Mouse (Mus musculus) hindbrain, embryonic 10.5 days (tissue): Measurements from ENCODE around the gene Zfyve16. TPM values are rescaled to one million over a fixed set of nuclear protein-coding genes. Genes with fewer than 3 reads are reported as not detected.
A peak's percentile ranks its signal among the peaks of the same experiment; 100 is the strongest.

Experiments
- DNase-seq: peaks from one replicate; pipeline ENCODE4 v3.0.0-alpha.2; 2017; ENCODE audit warnings: low spot score
- H3K27ac ChIP-seq: fragments of 300-500 bp; sonication (generic); 2 replicates; pipeline ENCODE4 v1.5.1; 2016; ENCODE audit warnings: mild to moderate bottlenecking, moderate library complexity
- H3K27me3 ChIP-seq: fragments of 300-500 bp; sonication (generic); 2 replicates; pipeline ENCODE4 v1.6.1; 2016; ENCODE audit warnings: mild to moderate bottlenecking; ENCODE audit not compliant: poor library complexity, insufficient read depth, severe bottlenecking
- H3K36me3 ChIP-seq: fragments of 300-500 bp; sonication (generic); 2 replicates; pipeline ENCODE4 v1.6.1; 2016; ENCODE audit warnings: mild to moderate bottlenecking, moderate library complexity
- H3K4me1 ChIP-seq: fragments of 300-500 bp; sonication (generic); replicated peaks from 2 replicates; pipeline ENCODE4 v1.6.1; 2016; ENCODE audit warnings: mild to moderate bottlenecking
- H3K4me3 ChIP-seq: fragments of 300-500 bp; sonication (generic); 2 replicates; pipeline ENCODE4 v1.5.1; 2016; ENCODE audit warnings: mild to moderate bottlenecking, moderate library complexity
- H3K9me3 ChIP-seq: fragments of 300-500 bp; sonication (generic); 2 replicates; pipeline ENCODE4 v1.6.1; 2016; ENCODE audit warnings: mild to moderate bottlenecking, moderate library complexity
- WGBS: fragments of 180-500 bp; shearing (Covaris S2); methylation state at CpG from one replicate; pipeline ENCODE4 v1.1.7; 2016; 5-methylcytosine and 5-hydroxymethylcytosine counted together
- polyA plus RNA-seq: library from polyadenylated mRNA; unstranded; fragments of >200 nt; fragmentation: Nextera tagmentation; extraction: Ambion mirVana; gene quantifications from 2 replicates; pipeline ENCODE4 v1.2.1, GENCODE M21; 2016

The Zfyve16 gene
- polyA plus RNA-seq = 6.9 and 9.5 TPM in 2 replicates

- Histone ChIP-seq H3K4me3 (peak within 1 kb of the TSS; percentile 74), H3K4me1 (peaks cover 13% of the 10 kb centered on the region), H3K27ac (peak within 1 kb of the TSS; percentile 93), H3K9me3 (no peaks in the 10 kb centered on the region), H3K36me3 (no peaks in the 10 kb centered on the region; the same call in 1 of the 2 replicates), H3K27me3 (no peaks in the 10 kb centered on the region)
- under 1% methylated on average over 46 of the region's 46 CpGs for WGBS
- DNase-seq = peak; percentile 99
Measured at GRCm38 (mm10) chr13:92530721-92531211, at the start of gene Zfyve16. Gene Zfyve16 (minus strand): TSS chr13:92530868.

DNA sequence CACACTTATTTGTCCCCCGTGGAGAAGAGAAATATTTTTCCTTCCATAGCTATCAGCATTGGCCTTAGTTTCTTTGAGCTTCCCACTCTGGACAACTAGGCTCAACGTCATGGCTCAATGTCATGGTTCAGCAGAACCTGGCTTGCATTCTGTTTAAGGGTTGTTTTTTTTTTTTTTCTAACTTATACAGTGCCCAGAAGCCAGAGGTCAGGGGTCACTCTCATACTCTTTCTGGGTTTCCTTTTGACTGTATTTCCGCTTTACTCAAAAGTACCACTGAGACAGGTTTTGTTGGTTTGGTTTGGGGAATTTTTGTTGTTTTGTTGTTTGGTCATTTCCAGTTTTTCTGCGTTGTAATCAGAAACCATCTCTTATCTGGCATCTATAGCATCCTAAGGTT lies 47.5 kb upstream of the Zfyve16 start:
- H3K4me1 ChIP-seq = peaks cover 20% of the 10 kb centered on the region
- H3K27ac ChIP-seq = no peak overlapping the region
- WGBS = 82% methylated on average over 4 of the region's 4 CpGs
- no peak for DNase-seq
- H3K36me3 ChIP-seq = no peaks in the 10 kb centered on the region
- H3K27me3 ChIP-seq = no peaks in the 10 kb centered on the region
- no peak overlapping the region for H3K4me3 ChIP-seq
- H3K9me3 ChIP-seq = no peaks in the 10 kb centered on the region

DNA sequence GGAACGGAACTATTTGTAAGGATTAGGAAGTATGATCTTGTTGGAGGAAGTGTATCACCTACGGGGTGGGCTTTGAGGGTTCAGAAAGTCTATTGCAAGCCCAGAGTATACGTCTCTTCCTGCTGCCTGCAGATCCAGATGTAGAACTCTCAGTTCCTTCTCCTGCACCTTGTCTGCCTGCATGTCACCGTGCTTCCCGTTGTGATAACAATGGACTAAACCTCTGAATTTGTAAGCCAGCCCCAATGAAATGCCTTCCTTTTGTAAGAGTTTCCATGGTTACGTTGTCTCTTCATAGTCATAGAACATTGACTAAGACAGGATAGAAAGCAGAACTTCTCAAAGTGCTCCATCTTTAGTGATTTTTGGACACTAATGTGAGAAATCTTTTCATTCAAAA lies 46.0 kb upstream of the Zfyve16 start:
- H3K4me3 ChIP-seq = no peak overlapping the region
- H3K27me3 ChIP-seq = no peaks in the 10 kb centered on the region
- WGBS = 56% methylated on average over 6 of the region's 6 CpGs
- H3K4me1 ChIP-seq = peaks cover 20% of the 10 kb centered on the region
- no peak overlapping the region for H3K27ac ChIP-seq
- DNase-seq = no peak
- H3K36me3 ChIP-seq = no peaks in the 10 kb centered on the region
- H3K9me3 ChIP-seq = no peaks in the 10 kb centered on the region

GRCm38 (mm10) chr13:92576072-92576471 lies 45.4 kb upstream of the Zfyve16 start, which contains the start of gene Spz1:
Gene Spz1 (minus strand): TSS chr13:92576172.
- peaks cover 20% of the 10 kb centered on the region for H3K4me1 ChIP-seq
- H3K9me3 ChIP-seq = no peaks in the 10 kb centered on the region
- no peak for DNase-seq

GRCm38 (mm10) chr13:92559429-92559828 lies 28.8 kb upstream of the Zfyve16 start:
- peaks cover 20% of the 10 kb centered on the region for H3K4me1 ChIP-seq
- WGBS = 70% methylated on average over 5 of the region's 5 CpGs
- H3K36me3 ChIP-seq = no peaks in the 10 kb centered on the region
- H3K27me3 ChIP-seq = no peaks in the 10 kb centered on the region
- H3K4me3 ChIP-seq = no peak overlapping the region
- H3K27ac ChIP-seq = no peak overlapping the region
- no peak for DNase-seq
- H3K9me3 ChIP-seq = no peaks in the 10 kb centered on the region

More at GRCm38 (mm10) chr13:92576072-92576471, 45.4 kb upstream of the Zfyve16 start, which contains the start of gene Spz1:
- H3K36me3 ChIP-seq = no peaks in the 10 kb centered on the region
- no peak within 1 kb of the TSS for H3K4me3 ChIP-seq
- no peaks in the 10 kb centered on the region for H3K27me3 ChIP-seq
- H3K27ac ChIP-seq = no peak within 1 kb of the TSS

DNA sequence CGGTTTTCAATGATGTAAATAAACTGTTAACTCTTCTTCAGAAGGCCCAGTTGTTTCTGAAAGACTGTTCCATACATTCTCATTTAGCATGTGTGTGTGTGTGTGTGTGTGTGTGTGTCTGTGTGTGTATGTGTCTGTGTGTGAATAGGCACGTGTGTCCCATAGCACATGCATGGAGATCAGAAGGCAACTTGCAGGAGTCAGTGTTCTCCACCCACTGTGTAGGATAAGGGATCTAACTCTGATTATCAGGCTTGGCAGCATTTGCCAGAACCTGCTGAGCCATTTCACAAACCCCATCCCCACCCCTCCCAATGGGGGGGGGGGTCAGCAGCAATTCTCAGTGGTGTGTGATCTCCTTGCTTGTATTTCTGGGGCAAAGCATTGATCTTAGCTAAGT lies 26.6 kb upstream of the Zfyve16 start:
- Histone ChIP-seq H3K4me1 (peaks cover 20% of the 10 kb centered on the region), H3K36me3 (no peaks in the 10 kb centered on the region), H3K27me3 (no peaks in the 10 kb centered on the region), H3K9me3 (no peaks in the 10 kb centered on the region), H3K4me3 (no peak overlapping the region), H3K27ac (peak overlapping the region; percentile 73)
- WGBS = 64% methylated on average over 2 of the region's 2 CpGs
- no peak for DNase-seq

GRCm38 (mm10) chr13:92556458-92557126 lies 25.9 kb upstream of the Zfyve16 start:
- peak; percentile 28 for DNase-seq
- WGBS = 39% methylated on average over 8 of the region's 8 CpGs
- peak overlapping the region; percentile 73 for H3K27ac ChIP-seq

DNA sequence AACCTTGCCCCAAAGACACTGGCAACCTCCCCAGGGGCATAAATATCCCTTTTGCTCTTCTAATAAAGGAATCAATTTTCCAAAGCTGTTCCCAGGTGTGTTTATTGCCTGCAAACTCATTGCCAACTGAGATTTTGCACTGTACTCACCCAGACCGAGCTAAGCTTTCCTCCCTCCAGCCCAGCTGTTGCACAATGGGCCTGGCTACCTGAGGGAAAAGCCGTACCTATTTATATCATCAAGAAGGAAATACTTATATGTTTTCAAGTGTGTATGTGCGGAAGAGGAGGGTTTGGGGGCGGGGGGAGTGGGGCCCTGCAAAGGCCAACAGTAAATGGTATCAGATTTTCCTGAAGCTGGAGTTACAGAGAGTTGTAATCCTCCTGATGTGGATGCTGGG lies 16.4 kb upstream of the Zfyve16 start:
- Histone ChIP-seq H3K36me3 (no peaks in the 10 kb centered on the region; the same call in 1 of the 2 replicates), H3K27ac (no peak overlapping the region), H3K4me3 (no peak overlapping the region), H3K4me1 (no peaks in the 10 kb centered on the region), H3K27me3 (no peaks in the 10 kb centered on the region), H3K9me3 (peaks cover 25% of the 10 kb centered on the region)
- 87% methylated on average over 4 of the region's 4 CpGs for WGBS
- DNase-seq = no peak

More at GRCm38 (mm10) chr13:92556458-92557126, 25.9 kb upstream of the Zfyve16 start:
- Histone ChIP-seq H3K9me3 (peaks cover 6% of the 10 kb centered on the region; the same call in 1 of the 2 replicates), H3K4me3 (no peak overlapping the region), H3K36me3 (no peaks in the 10 kb centered on the region; the same call in 1 of the 2 replicates), H3K27me3 (no peaks in the 10 kb centered on the region), H3K4me1 (peaks cover 20% of the 10 kb centered on the region)

- Histone ChIP-seq H3K4me3 (no peak overlapping the region), H3K9me3 (no peaks in the 10 kb centered on the region), H3K36me3 (no peaks in the 10 kb centered on the region), H3K27me3 (no peaks in the 10 kb centered on the region), H3K4me1 (no peaks in the 10 kb centered on the region), H3K27ac (no peak overlapping the region)
- no peak for DNase-seq
- WGBS = 84% methylated on average over 6 of the region's 6 CpGs
Measured at GRCm38 (mm10) chr13:92540997-92541396, 10.3 kb upstream of the Zfyve16 start.

DNA sequence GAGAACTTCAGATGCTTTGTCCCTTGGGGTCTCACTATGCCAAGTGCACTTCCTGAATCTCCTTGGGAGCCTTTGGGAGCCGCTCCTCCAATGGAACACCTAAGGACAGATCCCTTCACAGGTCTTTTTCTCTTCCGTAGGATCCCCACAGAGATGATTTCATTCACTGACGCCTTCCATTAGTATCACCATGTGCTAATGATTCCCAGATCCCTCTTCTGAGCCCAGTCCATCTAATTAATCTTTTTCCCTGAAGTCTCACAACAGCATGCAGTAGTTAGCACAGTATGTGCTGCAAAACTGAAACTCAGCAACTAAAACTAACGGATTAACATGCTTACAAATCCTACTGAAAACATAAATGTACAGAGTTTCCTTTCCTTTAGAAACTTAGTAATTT lies 8.5 kb upstream of the Zfyve16 start:
- no peak for DNase-seq
- Histone ChIP-seq H3K4me1 (no peaks in the 10 kb centered on the region), H3K9me3 (no peaks in the 10 kb centered on the region), H3K27ac (no peak overlapping the region), H3K36me3 (no peaks in the 10 kb centered on the region), H3K27me3 (no peaks in the 10 kb centered on the region), H3K4me3 (no peak overlapping the region)
- 62% methylated on average over 4 of the region's 4 CpGs for WGBS

DNA sequence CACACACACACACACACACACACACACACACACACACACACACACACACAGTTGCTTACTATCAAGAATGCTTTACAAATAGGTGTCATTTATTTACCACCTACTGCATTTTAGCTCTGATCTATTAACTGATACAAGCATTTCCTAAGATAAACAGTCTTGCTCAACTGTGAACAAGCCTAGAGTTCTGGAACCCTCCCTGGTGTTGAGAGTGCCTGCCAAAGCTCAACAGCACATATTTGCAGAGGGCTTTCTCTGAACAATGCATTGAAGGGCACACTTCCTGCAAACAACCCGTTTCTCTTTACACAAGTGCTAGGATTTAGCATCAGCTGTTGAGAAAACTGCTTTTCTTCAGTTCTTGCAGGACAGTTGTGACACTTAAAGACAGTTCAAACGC lies 3.1 kb upstream of the Zfyve16 start:
- WGBS = 63% methylated on average over 2 of the region's 2 CpGs

DNA sequence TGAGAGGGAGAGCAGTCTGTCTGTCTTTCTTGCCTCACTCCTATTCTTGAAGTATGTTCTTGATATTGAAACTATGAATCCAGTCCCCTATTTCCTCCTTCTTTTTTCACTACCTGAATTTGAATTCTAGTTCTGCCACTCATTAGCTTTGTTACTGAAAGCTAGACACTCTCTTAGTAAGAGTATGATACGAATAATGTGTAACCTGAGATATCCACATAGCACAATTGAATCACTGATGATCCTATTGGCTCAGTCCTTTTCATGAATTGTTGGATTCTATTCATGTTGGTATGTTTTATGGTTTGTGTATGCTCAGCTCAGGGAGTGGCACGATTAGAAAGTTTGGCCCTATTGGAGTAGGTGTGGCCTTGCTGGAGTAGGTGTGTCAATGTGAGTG lies 1.5 kb upstream of the Zfyve16 start:
- H3K27ac ChIP-seq = no peak overlapping the region
- no peaks in the 10 kb centered on the region for H3K27me3 ChIP-seq
- no peaks in the 10 kb centered on the region for H3K9me3 ChIP-seq
- WGBS = 88% methylated on average over 2 of the region's 2 CpGs
- no peak overlapping the region for H3K4me3 ChIP-seq
- peaks cover 13% of the 10 kb centered on the region for H3K4me1 ChIP-seq
- no peaks in the 10 kb centered on the region; the same call in 1 of the 2 replicates for H3K36me3 ChIP-seq
- no peak for DNase-seq

More for the DNA sequence above, 3.1 kb upstream of the Zfyve16 start:
- Histone ChIP-seq H3K4me1 (peaks cover 13% of the 10 kb centered on the region), H3K27ac (no peak overlapping the region), H3K27me3 (no peaks in the 10 kb centered on the region), H3K36me3 (no peaks in the 10 kb centered on the region), H3K4me3 (no peak overlapping the region), H3K9me3 (no peaks in the 10 kb centered on the region)
- no peak for DNase-seq

DNA sequence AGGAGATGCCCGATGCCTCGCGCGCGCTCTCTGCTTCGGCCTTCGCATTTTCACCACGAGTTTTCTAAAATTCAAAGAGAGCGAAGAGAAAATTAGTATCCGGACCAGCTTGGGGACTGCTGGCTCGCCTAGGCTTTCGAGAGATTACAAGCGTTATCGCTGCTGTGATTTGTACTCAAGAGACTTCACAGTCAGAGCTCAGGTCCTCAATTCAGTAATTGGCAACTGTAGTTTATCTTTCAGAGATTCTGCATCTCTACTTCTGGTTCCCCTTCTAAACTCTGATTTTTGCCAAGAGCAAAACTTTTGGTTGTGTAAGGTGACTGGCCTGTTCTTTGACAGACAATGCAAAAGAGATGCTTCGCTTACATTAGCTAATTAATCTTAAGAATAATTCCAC lies 569 bp upstream of the Zfyve16 start:
- WGBS = 6% methylated on average over 15 of the region's 15 CpGs
- Histone ChIP-seq H3K27ac (peak overlapping the region; percentile 93), H3K4me1 (peaks cover 13% of the 10 kb centered on the region), H3K4me3 (peak overlapping the region; percentile 74), H3K9me3 (no peaks in the 10 kb centered on the region), H3K27me3 (no peaks in the 10 kb centered on the region), H3K36me3 (no peaks in the 10 kb centered on the region; the same call in 1 of the 2 replicates)
- DNase-seq = no peak
